Mouse (Mus musculus): ENCODE measurements at regions not wholly inside any gene's neighbourhood (a gene's known extent, or its start where the extent isn't known, plus 50 kb on each side); places are given as distances from the start of the nearest gene placed in this dataset.

DNA sequence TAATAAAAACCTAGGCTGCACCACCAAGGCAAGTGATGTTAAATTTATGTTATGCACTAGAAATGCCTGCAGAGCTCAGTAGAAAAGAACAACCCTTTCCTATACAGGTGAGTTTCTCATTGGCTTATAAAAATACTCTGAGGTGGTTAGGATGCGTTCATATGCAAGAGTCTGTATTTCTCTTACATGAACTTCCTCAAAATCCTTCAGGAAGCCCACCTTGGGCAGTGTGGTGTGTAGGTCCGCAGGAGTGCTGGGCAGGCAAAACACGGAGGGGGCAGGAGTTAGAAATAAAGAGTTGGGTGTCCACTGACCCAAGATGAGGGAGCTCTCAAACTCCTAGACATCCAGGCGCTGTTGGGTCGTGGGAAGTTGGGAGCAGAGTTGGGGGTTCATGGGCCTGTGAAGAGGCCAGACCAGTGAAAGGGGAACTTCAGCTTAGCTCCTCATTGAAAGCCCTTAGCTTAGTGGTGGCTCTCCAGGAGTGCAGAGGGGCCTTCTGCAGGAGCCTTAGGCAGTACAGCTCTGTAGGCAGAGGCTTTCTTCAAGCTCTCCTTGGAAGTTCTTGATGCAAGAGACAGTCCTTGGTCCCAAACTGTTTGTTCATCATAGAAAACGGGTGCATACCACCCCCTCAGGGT is 150.0 kb downstream of the Zfp330 start:
- no peaks in the 10 kb centered on the region for H3K9me3 ChIP-seq (replicated peaks)
- 92% methylated on average over 6 of the region's 6 CpGs for WGBS
- ATAC-seq (ENCODE audit: low FRiP score), result no peak
- H3K4me2 ChIP-seq (replicated peaks), result no peak overlapping the region
- no peaks in the 10 kb centered on the region for H3K36me3 ChIP-seq
- no peaks in the 10 kb centered on the region for H3K4me1 ChIP-seq
- no peak overlapping the region for H3K9ac ChIP-seq
- no peak overlapping the region for H3K27ac ChIP-seq
- no peaks in the 10 kb centered on the region for H3K27me3 ChIP-seq
- no peak overlapping the region for H3K4me3 ChIP-seq

DNA sequence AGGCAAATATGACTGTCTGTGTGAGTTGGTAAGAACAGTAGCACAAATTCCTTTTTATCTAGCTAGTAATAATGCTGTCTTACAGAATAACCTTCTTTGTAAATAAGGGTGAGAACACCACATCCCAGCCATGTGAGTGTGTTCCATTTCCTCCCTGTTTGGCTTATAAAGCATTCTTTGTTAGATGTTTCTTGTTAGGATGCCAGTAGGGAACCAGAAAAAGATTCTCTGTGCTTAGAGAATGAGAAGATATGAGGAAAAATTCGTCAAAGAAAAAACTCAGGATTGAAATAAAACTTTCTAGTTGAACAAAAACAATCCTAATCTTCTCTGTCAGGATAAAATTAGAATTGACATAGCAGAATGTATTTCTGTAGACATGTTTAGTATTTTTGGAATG is 155.3 kb downstream of the Zfp330 start:
- no peak for ATAC-seq (ENCODE audit: low FRiP score)
- WGBS, result 50% methylated on average over 1 of the region's 1 CpGs
- Histone ChIP-seq H3K27ac (no peak overlapping the region), H3K36me3 (no peaks in the 10 kb centered on the region), H3K9ac (no peak overlapping the region), H3K27me3 (no peaks in the 10 kb centered on the region), H3K9me3 (replicated peaks) (no peaks in the 10 kb centered on the region), H3K4me1 (no peaks in the 10 kb centered on the region), H3K4me3 (no peak overlapping the region), H3K4me2 (replicated peaks) (no peak overlapping the region)

DNA sequence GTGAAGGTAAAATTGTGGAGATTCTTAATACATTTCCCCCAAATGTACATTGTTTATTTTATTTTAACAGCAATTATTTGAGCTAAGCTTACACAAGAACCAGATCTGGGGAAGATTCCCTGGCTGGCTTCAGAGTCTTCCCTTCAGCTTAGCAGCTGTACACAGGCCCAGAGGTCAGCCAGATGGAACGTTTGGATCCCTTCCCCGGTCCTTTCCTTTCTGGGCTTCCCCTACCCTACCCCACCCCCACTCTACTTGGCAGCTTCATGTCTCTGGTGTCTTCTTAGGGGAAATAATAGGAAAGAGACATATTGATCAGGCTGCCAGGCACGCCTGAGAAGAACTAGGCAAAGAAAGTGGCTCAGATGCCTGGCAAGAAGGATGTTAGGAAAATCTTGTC is 172.4 kb downstream of the Zfp330 start:
- Histone ChIP-seq H3K27ac (no peak overlapping the region), H3K9ac (no peak overlapping the region), H3K9me3 (replicated peaks) (no peaks in the 10 kb centered on the region), H3K4me1 (no peaks in the 10 kb centered on the region), H3K27me3 (no peaks in the 10 kb centered on the region), H3K36me3 (no peaks in the 10 kb centered on the region), H3K4me2 (replicated peaks) (no peak overlapping the region), H3K4me3 (no peak overlapping the region)
- 61% methylated on average over 3 of the region's 3 CpGs for WGBS
- no peak for ATAC-seq (ENCODE audit: low FRiP score)

DNA sequence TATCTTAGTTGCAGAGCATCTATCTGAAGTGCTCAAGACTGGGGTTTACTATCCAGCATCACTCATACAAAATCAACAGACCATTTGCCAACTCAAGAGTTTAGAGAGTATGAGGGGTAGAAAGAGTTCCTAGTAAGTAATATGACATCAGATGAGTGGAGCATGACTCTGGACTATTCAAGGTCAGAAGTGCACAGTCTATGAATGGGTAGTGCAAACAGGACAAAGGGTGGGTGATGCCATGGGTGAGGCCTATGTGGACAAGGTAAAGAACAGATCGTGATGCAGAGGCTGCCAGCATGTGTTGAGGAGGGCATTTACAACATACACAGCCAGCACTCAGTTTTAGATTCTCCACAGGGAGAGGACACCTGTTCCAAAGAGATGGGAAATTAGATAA is 170.4 kb upstream of the Il15 start:
- H3K9ac ChIP-seq, result no peak overlapping the region
- no peak overlapping the region for H3K27ac ChIP-seq
- no peak overlapping the region for H3K4me3 ChIP-seq
- 95% methylated on average over 1 of the region's 1 CpGs for WGBS
- no peaks in the 10 kb centered on the region for H3K4me1 ChIP-seq
- H3K9me3 ChIP-seq (replicated peaks), result no peaks in the 10 kb centered on the region
- H3K36me3 ChIP-seq, result no peaks in the 10 kb centered on the region
- ATAC-seq (ENCODE audit: low FRiP score), result no peak
- H3K27me3 ChIP-seq, result no peaks in the 10 kb centered on the region
- no peak overlapping the region for H3K4me2 ChIP-seq (replicated peaks)

DNA sequence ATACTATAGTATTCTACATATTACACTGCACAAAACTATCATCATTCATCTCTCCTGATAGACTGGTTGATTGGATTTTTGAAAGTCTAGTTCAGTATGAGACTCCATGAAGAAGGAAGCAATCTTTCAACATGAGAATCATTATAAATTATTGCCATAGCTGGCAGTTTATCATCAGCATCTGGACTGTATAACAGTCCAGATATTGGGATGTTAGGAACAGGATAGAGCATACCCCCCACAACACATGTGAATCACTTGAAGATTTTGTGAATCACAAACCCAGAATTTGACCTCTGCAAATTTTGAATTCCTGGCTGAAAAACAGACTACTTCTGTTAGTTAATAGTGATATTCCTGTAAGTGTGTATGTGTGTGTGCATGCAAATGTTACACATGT is 135.1 kb upstream of the Il15 start:
- H3K9me3 ChIP-seq (replicated peaks), result no peaks in the 10 kb centered on the region
- H3K4me3 ChIP-seq, result no peak overlapping the region
- H3K27ac ChIP-seq, result no peak overlapping the region
- H3K36me3 ChIP-seq, result no peaks in the 10 kb centered on the region
- H3K4me1 ChIP-seq, result no peaks in the 10 kb centered on the region
- H3K4me2 ChIP-seq (replicated peaks), result no peak overlapping the region
- H3K9ac ChIP-seq, result no peak overlapping the region
- ATAC-seq (ENCODE audit: low FRiP score), result no peak
- H3K27me3 ChIP-seq, result no peaks in the 10 kb centered on the region

DNA sequence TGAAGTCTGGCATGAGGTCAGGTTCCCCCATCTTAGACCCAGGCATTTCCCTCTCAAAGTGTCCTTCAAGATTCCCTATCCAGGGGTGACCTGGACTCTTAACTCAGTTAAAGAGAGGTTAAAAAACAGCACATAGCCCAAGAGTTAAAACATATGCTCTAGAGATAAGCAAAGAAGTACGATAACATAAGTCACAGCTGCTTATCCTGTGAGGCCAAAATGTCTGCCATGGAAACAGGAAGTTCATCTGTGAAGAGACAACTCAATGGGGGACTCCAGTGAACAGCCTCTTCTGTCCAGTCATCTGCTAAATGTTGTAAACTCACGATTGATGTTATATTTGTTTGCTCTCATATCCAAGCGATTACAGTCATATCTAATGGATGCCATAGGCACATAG is 126.1 kb upstream of the Il15 start:
- WGBS, result 96% methylated on average over 3 of the region's 3 CpGs
- Histone ChIP-seq H3K36me3 (no peaks in the 10 kb centered on the region), H3K9ac (no peak overlapping the region), H3K4me2 (replicated peaks) (no peak overlapping the region), H3K4me1 (no peaks in the 10 kb centered on the region), H3K4me3 (no peak overlapping the region), H3K9me3 (replicated peaks) (no peaks in the 10 kb centered on the region), H3K27me3 (no peaks in the 10 kb centered on the region), H3K27ac (no peak overlapping the region)
- no peak for ATAC-seq (ENCODE audit: low FRiP score)

DNA sequence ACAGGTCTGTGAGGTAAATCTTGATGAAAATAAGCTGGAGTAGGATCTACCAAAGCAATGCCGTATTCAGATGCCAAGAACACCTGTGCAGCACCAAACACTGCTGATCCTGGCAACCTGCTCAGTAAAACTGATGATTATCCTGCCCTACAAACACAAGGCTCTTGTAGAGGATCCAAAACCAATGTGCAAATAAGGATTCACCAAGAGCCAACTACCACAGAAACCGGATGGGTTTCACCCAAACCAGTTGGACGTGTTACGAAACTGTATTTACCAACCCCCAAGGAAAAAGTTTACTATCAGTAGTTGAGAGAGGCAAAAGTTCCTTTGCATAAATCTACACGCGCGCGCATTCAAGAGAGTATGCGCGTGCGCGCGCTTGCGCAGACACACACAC is 120.8 kb upstream of the Il15 start:
- no peaks in the 10 kb centered on the region for H3K9me3 ChIP-seq (replicated peaks)
- no peak overlapping the region for H3K9ac ChIP-seq
- no peak overlapping the region for H3K4me3 ChIP-seq
- 97% methylated on average over 14 of the region's 14 CpGs for WGBS
- H3K27me3 ChIP-seq, result no peaks in the 10 kb centered on the region
- H3K4me2 ChIP-seq (replicated peaks), result no peak overlapping the region
- ATAC-seq (ENCODE audit: low FRiP score), result no peak
- H3K27ac ChIP-seq, result no peak overlapping the region
- no peaks in the 10 kb centered on the region for H3K36me3 ChIP-seq
- H3K4me1 ChIP-seq, result no peaks in the 10 kb centered on the region

DNA sequence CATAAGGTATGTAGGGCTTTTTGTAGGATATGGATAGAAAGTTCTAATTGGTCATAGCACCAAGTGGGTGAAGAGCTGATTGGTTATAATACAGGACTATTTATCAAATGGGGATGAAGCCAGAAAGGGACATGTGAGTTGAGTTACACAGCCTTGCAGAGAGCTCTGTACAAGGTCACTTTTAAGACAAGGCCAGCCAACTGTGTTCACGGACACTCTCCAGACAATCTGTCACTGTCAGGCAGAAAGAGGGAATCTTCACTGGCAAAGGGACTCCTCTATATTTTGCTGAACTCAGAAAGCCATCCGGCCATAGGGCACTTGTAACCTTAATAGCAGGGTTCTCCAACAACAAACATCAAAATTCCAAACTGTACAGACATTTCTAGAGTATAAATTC is 95.5 kb upstream of the Il15 start:
- Histone ChIP-seq H3K27ac (no peak overlapping the region), H3K36me3 (no peaks in the 10 kb centered on the region), H3K4me2 (replicated peaks) (no peak overlapping the region), H3K4me1 (no peaks in the 10 kb centered on the region), H3K4me3 (no peak overlapping the region), H3K9me3 (replicated peaks) (no peaks in the 10 kb centered on the region), H3K27me3 (no peaks in the 10 kb centered on the region), H3K9ac (no peak overlapping the region)
- no peak for ATAC-seq (ENCODE audit: low FRiP score)
- 77% methylated on average over 2 of the region's 2 CpGs for WGBS

DNA sequence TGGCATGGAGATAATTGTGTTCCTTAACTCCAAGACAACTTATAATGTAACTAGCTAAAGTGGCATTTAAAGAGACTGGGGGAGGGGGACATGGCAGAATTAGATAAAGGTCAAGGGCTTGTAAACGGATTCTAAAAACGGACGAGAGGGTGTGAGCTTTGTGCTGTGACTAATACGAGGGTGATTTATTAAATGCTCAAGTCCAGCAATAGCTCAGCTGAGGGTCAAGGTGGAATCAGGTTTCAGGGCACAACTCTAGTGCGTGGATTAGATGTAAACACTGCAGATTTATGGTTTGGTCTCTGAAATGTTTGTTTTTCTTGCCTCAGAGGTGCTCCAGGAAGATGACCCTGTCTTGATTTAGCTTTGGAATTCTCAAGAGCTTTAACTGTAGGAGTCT is 74.8 kb upstream of the Il15 start:
- no peak for ATAC-seq (ENCODE audit: low FRiP score)
- no peak overlapping the region for H3K27ac ChIP-seq
- H3K4me1 ChIP-seq, result no peaks in the 10 kb centered on the region
- no peak overlapping the region for H3K4me3 ChIP-seq
- no peaks in the 10 kb centered on the region for H3K36me3 ChIP-seq
- no peak overlapping the region for H3K9ac ChIP-seq
- no peaks in the 10 kb centered on the region for H3K9me3 ChIP-seq (replicated peaks)
- H3K4me2 ChIP-seq (replicated peaks), result no peak overlapping the region
- 38% methylated on average over 5 of the region's 5 CpGs for WGBS
- no peaks in the 10 kb centered on the region for H3K27me3 ChIP-seq

DNA sequence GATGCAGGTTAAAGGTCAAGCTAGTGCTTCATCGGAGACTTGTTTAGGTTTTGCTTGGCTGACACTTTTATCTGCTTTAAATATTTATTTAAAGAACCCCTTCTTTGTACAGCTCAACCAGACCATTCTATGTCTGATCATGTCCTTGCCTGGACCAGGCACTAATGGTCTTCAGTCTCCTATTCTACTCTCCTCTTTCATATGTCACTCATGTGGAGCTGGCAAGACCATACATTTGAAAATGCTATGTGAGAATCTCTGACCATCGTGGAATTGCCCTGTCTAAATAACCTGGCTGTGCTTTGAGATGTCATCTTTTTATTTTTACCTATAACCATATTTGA is 74.4 kb upstream of the Il15 start:
- no peak for ATAC-seq (ENCODE audit: low FRiP score)
- WGBS, result 37% methylated on average over 2 of the region's 2 CpGs
- no peak overlapping the region for H3K9ac ChIP-seq
- no peak overlapping the region for H3K4me3 ChIP-seq
- no peak overlapping the region for H3K27ac ChIP-seq
- no peaks in the 10 kb centered on the region for H3K9me3 ChIP-seq (replicated peaks)
- H3K4me1 ChIP-seq, result no peaks in the 10 kb centered on the region
- H3K27me3 ChIP-seq, result no peaks in the 10 kb centered on the region
- no peaks in the 10 kb centered on the region for H3K36me3 ChIP-seq
- H3K4me2 ChIP-seq (replicated peaks), result no peak overlapping the region

DNA sequence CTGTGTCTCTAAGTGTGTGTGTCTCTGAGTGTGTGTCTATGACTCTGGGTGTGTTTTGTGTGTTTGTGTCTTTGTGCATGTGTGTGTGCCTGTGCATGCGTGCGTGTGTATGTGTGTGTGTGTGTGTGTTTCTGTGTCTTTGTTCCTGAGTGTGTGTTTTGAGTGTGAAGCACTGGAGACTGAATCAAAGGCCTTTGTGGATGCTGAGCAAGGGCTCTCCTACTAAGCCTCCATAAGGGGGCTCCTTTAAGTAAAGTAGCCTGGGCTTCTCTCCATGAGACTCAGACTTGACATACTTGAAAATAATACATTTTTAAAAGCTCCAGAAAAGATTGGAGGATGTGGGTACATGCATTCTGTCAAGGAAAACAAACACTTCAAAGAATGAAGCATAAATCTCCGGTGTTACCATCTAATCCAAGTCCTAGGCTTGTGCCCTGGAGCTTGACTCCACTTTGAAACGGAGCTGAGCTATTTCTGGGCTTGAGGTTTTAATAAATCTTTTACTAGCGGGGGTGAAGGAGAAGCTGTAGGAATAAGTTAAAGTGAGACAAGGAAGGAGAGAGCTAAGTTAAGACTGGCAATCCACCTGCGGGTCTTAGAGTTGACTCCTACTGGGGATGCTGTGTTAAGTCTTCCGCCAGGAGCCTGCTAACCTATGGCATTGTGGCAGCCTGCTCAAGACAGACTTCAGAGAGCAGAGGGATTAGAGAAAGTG is 73.8 kb upstream of the Il15 start:
- 68% methylated on average over 7 of the region's 7 CpGs for WGBS
- Histone ChIP-seq H3K27me3 (no peaks in the 10 kb centered on the region), H3K4me3 (no peak overlapping the region), H3K9me3 (replicated peaks) (no peaks in the 10 kb centered on the region), H3K36me3 (no peaks in the 10 kb centered on the region), H3K27ac (no peak overlapping the region), H3K4me1 (no peaks in the 10 kb centered on the region), H3K9ac (no peak overlapping the region), H3K4me2 (replicated peaks) (no peak overlapping the region)
- ATAC-seq (ENCODE audit: low FRiP score), result no peak

DNA sequence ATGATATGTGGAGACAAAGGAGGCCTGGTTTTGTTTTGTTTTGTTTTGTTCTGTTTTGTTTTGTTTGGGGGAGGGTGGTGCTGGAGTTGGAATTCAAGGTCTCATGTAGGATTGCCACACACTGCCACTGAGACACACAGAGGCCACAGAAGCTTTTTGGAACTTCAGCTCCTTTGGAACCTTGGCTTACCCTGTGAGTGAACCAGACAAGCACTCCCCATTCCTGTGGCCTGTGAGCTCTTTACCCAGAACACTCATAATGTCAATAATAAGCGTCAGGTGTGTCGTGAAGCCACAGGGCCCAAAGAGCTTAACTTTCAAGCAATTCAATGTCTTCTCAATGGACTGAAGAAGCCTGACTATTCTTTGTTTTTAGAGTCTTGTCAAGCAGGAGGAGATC is 70.2 kb upstream of the Il15 start:
- H3K9ac ChIP-seq, result no peak overlapping the region
- WGBS, result 85% methylated on average over 2 of the region's 2 CpGs
- no peaks in the 10 kb centered on the region for H3K9me3 ChIP-seq (replicated peaks)
- H3K27me3 ChIP-seq, result no peaks in the 10 kb centered on the region
- no peaks in the 10 kb centered on the region for H3K36me3 ChIP-seq
- H3K4me1 ChIP-seq, result no peaks in the 10 kb centered on the region
- no peak overlapping the region for H3K4me3 ChIP-seq
- no peak overlapping the region for H3K4me2 ChIP-seq (replicated peaks)
- no peak overlapping the region for H3K27ac ChIP-seq
- ATAC-seq (ENCODE audit: low FRiP score), result no peak

DNA sequence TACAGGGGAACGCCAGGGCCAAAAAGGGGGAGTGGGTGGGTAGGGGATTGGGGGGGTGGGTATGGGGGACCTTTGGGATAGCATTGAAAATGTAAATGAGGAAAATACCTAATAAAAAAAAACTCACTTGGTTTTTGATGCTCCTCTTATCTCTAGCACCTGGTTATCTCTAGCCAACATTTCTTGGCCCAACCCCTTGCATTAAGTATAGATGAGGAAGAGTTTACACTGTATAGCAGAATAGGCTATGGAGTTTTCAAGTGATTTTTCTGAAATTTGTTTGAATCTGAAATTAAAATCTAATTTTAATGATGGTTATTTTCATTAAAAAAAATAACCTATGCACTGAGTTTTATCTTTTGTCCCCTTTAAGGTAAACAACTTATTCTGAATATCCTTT is 68.8 kb upstream of the Il15 start:
- no peak for ATAC-seq (ENCODE audit: low FRiP score)
- H3K36me3 ChIP-seq, result no peaks in the 10 kb centered on the region
- H3K4me1 ChIP-seq, result no peaks in the 10 kb centered on the region
- H3K9ac ChIP-seq, result no peak overlapping the region
- H3K27me3 ChIP-seq, result no peaks in the 10 kb centered on the region
- no peak overlapping the region for H3K4me3 ChIP-seq
- H3K9me3 ChIP-seq (replicated peaks), result no peaks in the 10 kb centered on the region
- no peak overlapping the region for H3K27ac ChIP-seq
- no peak overlapping the region for H3K4me2 ChIP-seq (replicated peaks)
- WGBS, result no CpG with 5 or more reads among the region's 1 CpGs

All from hindbrain, embryonic 12.5 days (tissue).